Mouse (Mus musculus) E14TG2a.4 (cell line): ENCODE results near the gene H3f3a.

Experiments
- CTCF ChIP-seq: conservative IDR thresholded peaks from 2 replicates; pipeline ENCODE4 v1.5.1; 2014; ENCODE audit warnings: low read length
- NANOG ChIP-seq: IDR thresholded peaks from 2 replicates; pipeline ENCODE4 v1.6.1; 2014; ENCODE audit warnings: borderline replicate concordance, low read length, mixed read lengths
- POU5F1 ChIP-seq: IDR thresholded peaks from 2 replicates; pipeline ENCODE4 v1.6.1; 2014; ENCODE audit warnings: low read length, borderline replicate concordance

DNA sequence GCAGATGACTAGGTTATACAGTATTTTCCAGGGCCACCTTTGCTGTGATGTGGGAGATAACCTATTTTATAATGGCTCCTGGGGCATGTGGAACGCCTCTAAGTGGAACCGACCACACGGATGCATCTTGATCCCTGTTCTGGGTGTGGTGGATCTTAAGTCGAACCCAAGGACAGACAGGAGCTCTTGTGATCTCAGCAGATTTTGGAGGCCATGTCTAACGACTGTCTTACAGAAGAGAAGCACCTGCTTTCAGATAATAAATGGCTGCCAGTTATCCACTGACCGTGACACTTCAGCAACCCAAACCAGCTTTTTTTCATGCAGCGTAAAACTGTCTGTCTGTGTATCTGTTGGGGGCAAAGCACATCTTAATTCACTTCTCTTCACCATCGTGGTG is 59.4 kb downstream of the H3f3a start:
- TF ChIP-seq CTCF (no peak), POU5F1 (no peak), NANOG (no peak)
